Mouse (Mus musculus): ENCODE measurements around the gene Gm49380. TPM values are rescaled to one million over a fixed set of nuclear protein-coding genes. Genes with fewer than 3 reads are reported as not detected.

Gene Gm49380
- polyA plus RNA-seq, 1 experiment, result 0.67 TPM

- TF ChIP-seq CTCF (IDR thresholded peaks at IDR 0.05; ENCODE audit: low read depth, low read length) (peak; percentile 97), EP300 (IDR thresholded peaks at IDR 0.05; ENCODE audit: insufficient read depth, low read depth, low read length) (peak; percentile 34; the same call in 1 of the 2 replicates), POLR2A (IDR thresholded peaks at IDR 0.05; ENCODE audit: insufficient read depth, low read length) (no peak)
- Histone ChIP-seq H3K36me3 (ENCODE audit: control insufficient read depth, insufficient read depth, low read length, poor library complexity, severe bottlenecking) (no peaks in the 10 kb centered on the region), H3K4me3 (ENCODE audit: low read depth, low read length) (no peak overlapping the region), H3K4me1 (ENCODE audit: control insufficient read depth, insufficient read depth, low read length) (no peaks in the 10 kb centered on the region), H3K9me3 (replicated peaks; ENCODE audit: control insufficient read depth, insufficient read depth, low read length, poor library complexity, severe bottlenecking) (no peaks in the 10 kb centered on the region), H3K9ac (ENCODE audit: low read depth, poor library complexity, severe bottlenecking) (no peak overlapping the region), H3K27ac (ENCODE audit: insufficient read depth, low read length) (no peak overlapping the region), H3K27me3 (ENCODE audit: control insufficient read depth, insufficient read depth, low read length, poor library complexity, severe bottlenecking) (no peaks in the 10 kb centered on the region)
Observed at GRCm38 (mm10) chr9:44093612-44094503, 19.4 kb downstream of the Gm49380 start.

- Histone ChIP-seq H3K27me3 (ENCODE audit: control insufficient read depth, insufficient read depth, low read length, poor library complexity, severe bottlenecking) (no peaks in the 10 kb centered on the region), H3K4me1 (ENCODE audit: control insufficient read depth, insufficient read depth, low read length) (peaks cover 7% of the 10 kb centered on the region), H3K9me3 (replicated peaks; ENCODE audit: control insufficient read depth, insufficient read depth, low read length, poor library complexity, severe bottlenecking) (no peaks in the 10 kb centered on the region), H3K27ac (ENCODE audit: insufficient read depth, low read length) (no peak overlapping the region), H3K36me3 (ENCODE audit: control insufficient read depth, insufficient read depth, low read length, poor library complexity, severe bottlenecking) (no peaks in the 10 kb centered on the region), H3K9ac (ENCODE audit: low read depth, poor library complexity, severe bottlenecking) (no peak overlapping the region), H3K4me3 (ENCODE audit: low read depth, low read length) (no peak overlapping the region)
- no peak for TF ChIP-seq CTCF (IDR thresholded peaks at IDR 0.05; ENCODE audit: low read depth, low read length)
Observed at GRCm38 (mm10) chr9:44088877-44089608, 24.3 kb downstream of the Gm49380 start.

- Histone ChIP-seq H3K9me3 (replicated peaks; ENCODE audit: control insufficient read depth, insufficient read depth, low read length, poor library complexity, severe bottlenecking) (no peaks in the 10 kb centered on the region), H3K9ac (ENCODE audit: low read depth, poor library complexity, severe bottlenecking) (no peak overlapping the region), H3K36me3 (ENCODE audit: control insufficient read depth, insufficient read depth, low read length, poor library complexity, severe bottlenecking) (no peaks in the 10 kb centered on the region), H3K27ac (ENCODE audit: insufficient read depth, low read length) (no peak overlapping the region), H3K4me3 (ENCODE audit: low read depth, low read length) (no peak overlapping the region), H3K27me3 (ENCODE audit: control insufficient read depth, insufficient read depth, low read length, poor library complexity, severe bottlenecking) (no peaks in the 10 kb centered on the region), H3K4me1 (ENCODE audit: control insufficient read depth, insufficient read depth, low read length) (peaks cover 7% of the 10 kb centered on the region)
- TF ChIP-seq CTCF (IDR thresholded peaks at IDR 0.05; ENCODE audit: low read depth, low read length), result no peak
- TF ChIP-seq POLR2A (IDR thresholded peaks at IDR 0.05; ENCODE audit: insufficient read depth, low read length), result no peak
- no peak for TF ChIP-seq EP300 (IDR thresholded peaks at IDR 0.05; ENCODE audit: insufficient read depth, low read depth, low read length)
Observed at GRCm38 (mm10) chr9:44087761-44088455, 25.4 kb downstream of the Gm49380 start.

GRCm38 (mm10) chr9:44086960-44087359 lies 26.3 kb downstream of the Gm49380 start:
- Histone ChIP-seq H3K4me3 (ENCODE audit: low read depth, low read length) (no peak overlapping the region), H3K9me3 (replicated peaks; ENCODE audit: control insufficient read depth, insufficient read depth, low read length, poor library complexity, severe bottlenecking) (no peaks in the 10 kb centered on the region), H3K27ac (ENCODE audit: insufficient read depth, low read length) (no peak overlapping the region), H3K27me3 (ENCODE audit: control insufficient read depth, insufficient read depth, low read length, poor library complexity, severe bottlenecking) (no peaks in the 10 kb centered on the region), H3K4me1 (ENCODE audit: control insufficient read depth, insufficient read depth, low read length) (peaks cover 7% of the 10 kb centered on the region), H3K9ac (ENCODE audit: low read depth, poor library complexity, severe bottlenecking) (no peak overlapping the region), H3K36me3 (ENCODE audit: control insufficient read depth, insufficient read depth, low read length, poor library complexity, severe bottlenecking) (no peaks in the 10 kb centered on the region)
- TF ChIP-seq CTCF (IDR thresholded peaks at IDR 0.05; ENCODE audit: low read depth, low read length) (no peak), POLR2A (IDR thresholded peaks at IDR 0.05; ENCODE audit: insufficient read depth, low read length) (no peak), EP300 (IDR thresholded peaks at IDR 0.05; ENCODE audit: insufficient read depth, low read depth, low read length) (no peak)

- no peak overlapping the region for H3K27ac ChIP-seq (ENCODE audit: insufficient read depth, low read length)
- TF ChIP-seq CTCF (IDR thresholded peaks at IDR 0.05; ENCODE audit: low read depth, low read length) (no peak), POLR2A (IDR thresholded peaks at IDR 0.05; ENCODE audit: insufficient read depth, low read length) (no peak), EP300 (IDR thresholded peaks at IDR 0.05; ENCODE audit: insufficient read depth, low read depth, low read length) (no peak)
Observed at GRCm38 (mm10) chr9:44085741-44086665, 27.3 kb downstream of the Gm49380 start.

More at GRCm38 (mm10) chr9:44085741-44086665, 27.3 kb downstream of the Gm49380 start:
- peaks cover 7% of the 10 kb centered on the region for H3K4me1 ChIP-seq (ENCODE audit: control insufficient read depth, insufficient read depth, low read length)
- H3K4me3 ChIP-seq (ENCODE audit: low read depth, low read length), result no peak overlapping the region
- H3K9me3 ChIP-seq (replicated peaks; ENCODE audit: control insufficient read depth, insufficient read depth, low read length, poor library complexity, severe bottlenecking), result no peaks in the 10 kb centered on the region
- no peaks in the 10 kb centered on the region for H3K36me3 ChIP-seq (ENCODE audit: control insufficient read depth, insufficient read depth, low read length, poor library complexity, severe bottlenecking)
- no peak overlapping the region for H3K9ac ChIP-seq (ENCODE audit: low read depth, poor library complexity, severe bottlenecking)
- no peaks in the 10 kb centered on the region for H3K27me3 ChIP-seq (ENCODE audit: control insufficient read depth, insufficient read depth, low read length, poor library complexity, severe bottlenecking)
